In the genomic region with DNA sequence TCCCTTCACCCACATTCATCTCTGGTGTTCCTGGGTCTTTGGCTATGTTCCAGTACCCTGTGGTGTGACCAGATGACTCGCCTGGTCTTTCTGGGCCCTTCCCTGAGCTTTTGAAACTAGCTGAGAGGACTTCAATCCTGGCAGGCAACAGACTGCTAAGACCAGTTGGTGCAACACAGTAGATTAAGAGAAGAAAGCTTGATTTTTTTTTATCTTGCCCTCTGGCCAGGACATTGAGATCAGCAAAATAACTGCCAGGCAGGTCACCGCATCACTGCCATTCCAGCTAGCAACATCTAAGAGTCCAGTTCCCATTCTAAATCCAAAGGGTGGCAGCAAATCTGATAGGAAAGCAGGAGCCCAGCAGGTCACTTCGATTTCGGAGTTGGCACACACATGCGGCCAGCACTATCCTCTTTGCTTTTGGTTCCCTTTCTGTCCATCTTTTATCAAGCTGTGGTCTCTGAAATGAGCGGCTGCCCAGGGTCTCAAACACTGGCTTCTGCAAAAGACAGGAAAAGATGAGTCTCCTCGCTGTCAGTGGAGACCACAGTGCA, we compare ENCODE assay signal across 17 mouse cellular contexts.
DNase-seq lines count a peak whose midpoint lies in the region; ATAC-seq and TF ChIP-seq lines count a peak whose summit lies in the region.
"Had no signal": no experiment of that assay in that cellular context is flagged by ENCODE, and none has a peak within 500 bp of the region (broad histone marks: within the 10 kb centered on the region; RNA-seq: fewer than 3 reads in every experiment).

No protein-coding gene starts in this region.

- no peaks in the 10 kb centered on the region for H3K9me3 ChIP-seq in liver, embryonic 11.5 days (ENCODE audit: control insufficient read depth, low read length)
- H3K9me3 ChIP-seq: embryonic facial prominence, embryonic 15.5 days; forebrain, embryonic 12.5 days; liver, embryonic 13.5 days; midbrain, embryonic 12.5 days had no signal

- no peak overlapping the region; the same call in 1 of the 2 replicates for H3K9ac ChIP-seq in liver, adult 2 months (ENCODE audit: low read depth, low read length)
- H3K9ac ChIP-seq in liver, embryonic 11.5 days (ENCODE audit: low read depth, low read length): no peak overlapping the region
- H3K9ac ChIP-seq: embryonic facial prominence, embryonic 15.5 days; forebrain, embryonic 12.5 days; liver, embryonic 13.5 days; midbrain, embryonic 12.5 days had no signal

- DNase-seq in heart, adult 8-10 months (ENCODE audit: low spot score): peak; percentile 7
- DNase-seq in heart, postnatal 14 days: no peak
- DNase-seq in liver, adult 2 months (ENCODE audit: extremely low read depth, low read depth, low spot score): peak; percentile 99
- DNase-seq in liver, embryonic 11.5 days (ENCODE audit: low spot score): no peak
- peak; percentile 80 for DNase-seq in cerebellum, adult 8-10 months
- no peak for DNase-seq in gastrocnemius, postnatal 25 days
- no peak for DNase-seq in embryo, embryonic 11 days
- DNase-seq: B cell, adult 2 months; liver, embryonic 13.5 days; retina, postnatal 1 day; spleen, adult 18-20 months had no signal

- no peak overlapping the region for H3K4me3 ChIP-seq in liver, adult 2 months (ENCODE audit: insufficient read depth, low read depth, low read length)
- H3K4me3 ChIP-seq in liver, embryonic 11.5 days (ENCODE audit: low read depth, low read length): no peak overlapping the region
- H3K4me3 ChIP-seq: embryonic facial prominence, embryonic 15.5 days; forebrain, embryonic 12.5 days; heart, adult 2 months; liver, embryonic 13.5 days; midbrain, embryonic 12.5 days had no signal

- H3K4me2 ChIP-seq in liver, embryonic 11.5 days: no peak overlapping the region
- H3K4me2 ChIP-seq: embryonic facial prominence, embryonic 15.5 days; forebrain, embryonic 12.5 days; liver, embryonic 13.5 days; midbrain, embryonic 12.5 days had no signal

- TF ChIP-seq POLR2A in liver, adult 2 months (IDR thresholded peaks at IDR 0.05; ENCODE audit: extremely low read depth, insufficient read depth, low read length): no peak

- no peaks in the 10 kb centered on the region for H3K79me2 ChIP-seq in liver, adult 2 months (ENCODE audit: control insufficient read depth, insufficient read depth, low read length)

- intact Hi-C loops in heart, postnatal 14 days (cut with DNase I): no loop called here

- H3K36me3 ChIP-seq in liver, adult 2 months (ENCODE audit: control insufficient read depth, insufficient read depth, low read length): no peaks in the 10 kb centered on the region
- H3K36me3 ChIP-seq in liver, embryonic 11.5 days (ENCODE audit: control insufficient read depth, insufficient read depth, low read length): no peaks in the 10 kb centered on the region
- H3K36me3 ChIP-seq: embryonic facial prominence, embryonic 15.5 days; forebrain, embryonic 12.5 days; liver, embryonic 13.5 days; midbrain, embryonic 12.5 days had no signal

- ATAC-seq in liver, embryonic 11.5 days (replicated peaks; ENCODE audit: low FRiP score): no peak
- ATAC-seq in megakaryocyte, adult 5-6 weeks (ENCODE audit: poor library complexity, severe bottlenecking): peak; percentile 28
- ATAC-seq: lung, postnatal 0 days had no signal

- H3K27me3 ChIP-seq in liver, adult 2 months (ENCODE audit: control insufficient read depth, insufficient read depth, low read length): no peaks in the 10 kb centered on the region
- no peaks in the 10 kb centered on the region for H3K27me3 ChIP-seq in liver, embryonic 11.5 days (replicated peaks; ENCODE audit: control insufficient read depth, insufficient read depth, low read length)
- H3K27me3 ChIP-seq: embryonic facial prominence, embryonic 15.5 days; forebrain, embryonic 12.5 days; liver, embryonic 13.5 days; midbrain, embryonic 12.5 days had no signal

- no peak for TF ChIP-seq CTCF in liver, adult 2 months (IDR thresholded peaks at IDR 0.05; ENCODE audit: low read depth, low read length)

- peak overlapping the region; percentile 80 for H3K27ac ChIP-seq in liver, adult 2 months (replicated peaks; ENCODE audit: insufficient read depth, low read depth, low read length)
- H3K27ac ChIP-seq in liver, embryonic 11.5 days (ENCODE audit: low read depth, low read length): no peak overlapping the region
- H3K27ac ChIP-seq: embryonic facial prominence, embryonic 15.5 days; forebrain, embryonic 12.5 days; heart, adult 2 months; liver, embryonic 13.5 days; midbrain, embryonic 12.5 days had no signal

- peaks cover 24% of the 10 kb centered on the region for H3K4me1 ChIP-seq in liver, adult 2 months (ENCODE audit: control insufficient read depth, insufficient read depth, low read length)
- no peaks in the 10 kb centered on the region for H3K4me1 ChIP-seq in liver, embryonic 11.5 days (replicated peaks; ENCODE audit: control insufficient read depth, insufficient read depth, low read length)
- H3K4me1 ChIP-seq: embryonic facial prominence, embryonic 15.5 days; forebrain, embryonic 12.5 days; liver, embryonic 13.5 days; midbrain, embryonic 12.5 days had no signal

- 35% methylated on average over 7 of the region's 7 CpGs for WGBS in liver, adult 2 months
- WGBS in liver, embryonic 11.5 days: 55% methylated on average over 7 of the region's 7 CpGs

Comparison
In these comparisons a context has a peak if more than half of its experiments do, and no peak if none do; other contexts are left out.
1. DNase-seq: peak in heart, adult 8-10 months (single experiment), liver, adult 2 months (single experiment) and cerebellum, adult 8-10 months (single experiment); none in heart, postnatal 14 days (0 of 2), liver, embryonic 11.5 days (single experiment), gastrocnemius, postnatal 25 days (single experiment) and embryo, embryonic 11 days (single experiment).